In the genomic region with DNA sequence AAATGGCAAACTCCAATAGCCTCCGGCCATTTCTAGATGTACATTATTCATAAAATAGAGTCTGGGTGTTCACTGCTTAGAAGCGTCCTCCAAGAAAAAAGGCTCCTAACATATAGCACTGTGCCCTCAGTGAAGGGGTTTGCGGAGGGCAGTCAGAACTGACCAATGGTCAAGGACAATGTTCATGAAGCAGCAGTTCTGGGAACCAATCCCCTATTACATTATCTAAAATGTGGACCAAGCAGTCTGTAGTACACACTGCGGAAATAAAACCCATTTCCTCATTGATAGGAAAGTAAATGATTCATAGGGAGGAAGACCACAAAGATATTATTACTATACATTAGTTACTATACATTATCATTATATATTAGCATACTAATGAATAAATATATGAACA, we compare ENCODE assay signal across 24 mouse cellular contexts. TPM values are rescaled to one million over a fixed set of nuclear protein-coding genes. Genes with fewer than 3 reads are reported as not detected.
DNase-seq lines count a peak whose midpoint lies in the region; ATAC-seq lines count a peak whose summit lies in the region.
"Had no signal": no experiment of that assay in that cellular context is flagged by ENCODE, and none has a peak within 500 bp of the region (broad histone marks: within the 10 kb centered on the region; RNA-seq: fewer than 3 reads in every experiment).

No protein-coding gene starts in this region.

- no peak for ATAC-seq in heart, embryonic 13.5 days (ENCODE audit: extremely low read depth, insufficient number of reproducible peaks, low FRiP score, low TSS enrichment)
- no peak for ATAC-seq in liver, embryonic 12.5 days
- ATAC-seq in liver, embryonic 15.5 days (ENCODE audit: insufficient read depth): no peak
- ATAC-seq: activated CD4-positive, CD25-positive, alpha-beta regulatory T cell, adult 4 months; forebrain, embryonic 15.5 days had no signal

- no peaks in the 10 kb centered on the region for H3K9me3 ChIP-seq in heart, embryonic 13.5 days
- no peaks in the 10 kb centered on the region for H3K9me3 ChIP-seq in liver, embryonic 12.5 days (replicated peaks)
- no peaks in the 10 kb centered on the region for H3K9me3 ChIP-seq in liver, embryonic 15.5 days (replicated peaks)
- H3K9me3 ChIP-seq: embryonic facial prominence, embryonic 13.5 days; forebrain, embryonic 15.5 days; G1E; hindbrain, embryonic 15.5 days; limb, embryonic 12.5 days; midbrain, embryonic 10.5 days; neural tube, embryonic 12.5 days had no signal

- H3K9ac ChIP-seq in heart, embryonic 13.5 days: no peak overlapping the region
- H3K9ac ChIP-seq in liver, embryonic 12.5 days: no peak overlapping the region
- H3K9ac ChIP-seq in liver, embryonic 15.5 days: no peak overlapping the region
- H3K9ac ChIP-seq: embryonic facial prominence, embryonic 13.5 days; forebrain, embryonic 15.5 days; hindbrain, embryonic 15.5 days; limb, embryonic 12.5 days; neural tube, embryonic 12.5 days had no signal

- DNase-seq in heart, postnatal 25 days (ENCODE audit: low spot score): no peak
- DNase-seq in liver: no peak
- no peak for DNase-seq in cerebellum, postnatal 36 days
- no peak for DNase-seq in right cerebral cortex, postnatal 14 days
- DNase-seq: adrenal gland, postnatal 10 days; cerebellum, adult 11 months; cerebellum, postnatal 10 days; heart, postnatal 36 days; kidney, adult 9 months; kidney, postnatal 4 days; lung, adult 2 months; right cerebral cortex, adult 18-20 months; thymus, adult 2 months had no signal

- 0 out of 2 replicates have a peak overlapping the region, but pooled peaks have one; percentile 2 for H3K27ac ChIP-seq in heart, embryonic 13.5 days (replicated peaks)
- 0 out of 2 replicates have a peak overlapping the region, but pooled peaks have one; percentile 54 for H3K27ac ChIP-seq in liver, embryonic 12.5 days
- peak overlapping the region; percentile 29 for H3K27ac ChIP-seq in liver, embryonic 15.5 days (replicated peaks)
- H3K27ac ChIP-seq: embryonic facial prominence, embryonic 13.5 days; forebrain, embryonic 15.5 days; hindbrain, embryonic 15.5 days; limb, embryonic 12.5 days; midbrain, embryonic 10.5 days; neural tube, embryonic 12.5 days had no signal

- intact Hi-C loops in heart, postnatal 25 days (cut with DNase I): no loop called here

- WGBS in heart, embryonic 13.5 days: 82% methylated on average over 4 of the region's 4 CpGs
- 80% methylated on average over 4 of the region's 4 CpGs for WGBS in liver, embryonic 12.5 days (ENCODE audit: insufficient replicate concordance)
- WGBS in liver, embryonic 15.5 days (ENCODE audit: insufficient replicate concordance): 71% methylated on average over 4 of the region's 4 CpGs

- no peaks in the 10 kb centered on the region for H3K36me3 ChIP-seq in heart, embryonic 13.5 days
- H3K36me3 ChIP-seq in liver, embryonic 12.5 days: no peaks in the 10 kb centered on the region
- H3K36me3 ChIP-seq in liver, embryonic 15.5 days (replicated peaks): no peaks in the 10 kb centered on the region
- H3K36me3 ChIP-seq: embryonic facial prominence, embryonic 13.5 days; forebrain, embryonic 15.5 days; hindbrain, embryonic 15.5 days; limb, embryonic 12.5 days; midbrain, embryonic 10.5 days; neural tube, embryonic 12.5 days had no signal

- H3K4me1 ChIP-seq in heart, embryonic 13.5 days: peaks cover 59% of the 10 kb centered on the region
- H3K4me1 ChIP-seq in liver, embryonic 12.5 days: peaks cover 62% of the 10 kb centered on the region
- H3K4me1 ChIP-seq in liver, embryonic 15.5 days (replicated peaks): peaks cover 62% of the 10 kb centered on the region
- H3K4me1 ChIP-seq: neural tube, embryonic 12.5 days had no signal

- H3K4me3 ChIP-seq in heart, embryonic 13.5 days: no peak overlapping the region
- no peak overlapping the region for H3K4me3 ChIP-seq in liver, embryonic 12.5 days
- no peak overlapping the region for H3K4me3 ChIP-seq in liver, embryonic 15.5 days (replicated peaks)
- H3K4me3 ChIP-seq: embryonic facial prominence, embryonic 13.5 days; forebrain, embryonic 15.5 days; hindbrain, embryonic 15.5 days; limb, embryonic 12.5 days; midbrain, embryonic 10.5 days; neural tube, embryonic 12.5 days had no signal

- no peak overlapping the region for H3K4me2 ChIP-seq in heart, embryonic 13.5 days
- H3K4me2 ChIP-seq in liver, embryonic 12.5 days: no peak overlapping the region
- no peak overlapping the region for H3K4me2 ChIP-seq in liver, embryonic 15.5 days
- H3K4me2 ChIP-seq: embryonic facial prominence, embryonic 13.5 days; forebrain, embryonic 15.5 days; hindbrain, embryonic 15.5 days; limb, embryonic 12.5 days; neural tube, embryonic 12.5 days had no signal

- no peaks in the 10 kb centered on the region for H3K27me3 ChIP-seq in heart, embryonic 13.5 days (replicated peaks)
- H3K27me3 ChIP-seq in liver, embryonic 12.5 days (replicated peaks): no peaks in the 10 kb centered on the region
- no peaks in the 10 kb centered on the region for H3K27me3 ChIP-seq in liver, embryonic 15.5 days
- H3K27me3 ChIP-seq: embryonic facial prominence, embryonic 13.5 days; forebrain, embryonic 15.5 days; hindbrain, embryonic 15.5 days; limb, embryonic 12.5 days; neural tube, embryonic 12.5 days had no signal

RNA-seq across cellular contexts. Expression of a gene that starts 32.6 kb away (rescaled TPM):
- 15.3 and 15.7 TPM in 2 replicates for polyA plus RNA-seq in heart, embryonic 13.5 days (2015; fragmentation: Nextera tagmentation; extraction: Ambion mirVana)
- 10 to 100 TPM; 14.3 to 14.7 TPM for total RNA-seq in heart, postnatal 25 days (2021)
- polyA plus RNA-seq in liver, embryonic 12.5 days (2016; fragmentation: Nextera tagmentation; extraction: Ambion mirVana): 15.4 and 15.7 TPM in 2 replicates
- 9.0 and 9.5 TPM in 2 replicates for polyA plus RNA-seq in liver, embryonic 15.5 days (2015; fragmentation: Nextera tagmentation; extraction: Ambion mirVana)

Comparison
In these comparisons a context has a peak if more than half of its experiments do, and no peak if none do; other contexts are left out.
1. H3K27ac ChIP-seq: peak in every context shown above with its lines; median percentile 54 in liver, embryonic 12.5 days; 29 in liver, embryonic 15.5 days; 2 in heart, embryonic 13.5 days.